Mouse (Mus musculus): ENCODE results near the gene Cxcl12.

The Cxcl12 gene

DNA sequence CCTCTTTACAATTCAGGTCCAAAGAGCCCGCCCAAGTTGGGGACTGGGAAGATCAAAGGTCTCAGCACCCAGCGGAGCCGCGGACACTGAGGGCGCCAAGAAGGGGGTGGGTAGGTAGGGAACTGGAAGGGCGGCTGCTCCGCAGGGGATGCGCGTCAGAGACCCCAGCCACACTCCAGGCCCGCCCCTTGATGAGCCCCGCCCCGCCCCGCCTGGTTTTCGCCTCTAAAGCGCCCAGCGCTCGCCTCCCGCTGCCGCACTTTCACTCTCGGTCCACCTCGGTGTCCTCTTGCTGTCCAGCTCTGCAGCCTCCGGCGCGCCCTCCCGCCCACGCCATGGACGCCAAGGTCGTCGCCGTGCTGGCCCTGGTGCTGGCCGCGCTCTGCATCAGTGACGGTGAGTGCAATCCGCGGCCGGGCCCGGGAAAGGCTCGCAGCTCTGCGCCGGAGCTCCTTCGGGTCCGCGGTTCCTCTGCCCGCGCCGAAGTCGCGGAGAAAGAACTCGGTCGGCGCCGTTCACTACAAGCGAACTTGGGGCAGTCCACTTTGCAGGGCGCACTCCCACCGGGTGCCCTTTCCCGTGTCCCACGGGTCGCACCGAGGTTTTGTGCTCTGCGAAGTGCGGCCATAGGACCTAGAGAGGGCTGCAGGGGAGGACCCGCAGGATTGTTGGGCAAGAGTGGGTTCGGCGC is at the start of gene Cxcl12:
Gene Cxcl12 (plus strand): TSS at position 215 of the 691 bp plus-strand sequence.
- no peak for DNase-seq (ENCODE audit: extremely low read depth, low read depth)

DNA sequence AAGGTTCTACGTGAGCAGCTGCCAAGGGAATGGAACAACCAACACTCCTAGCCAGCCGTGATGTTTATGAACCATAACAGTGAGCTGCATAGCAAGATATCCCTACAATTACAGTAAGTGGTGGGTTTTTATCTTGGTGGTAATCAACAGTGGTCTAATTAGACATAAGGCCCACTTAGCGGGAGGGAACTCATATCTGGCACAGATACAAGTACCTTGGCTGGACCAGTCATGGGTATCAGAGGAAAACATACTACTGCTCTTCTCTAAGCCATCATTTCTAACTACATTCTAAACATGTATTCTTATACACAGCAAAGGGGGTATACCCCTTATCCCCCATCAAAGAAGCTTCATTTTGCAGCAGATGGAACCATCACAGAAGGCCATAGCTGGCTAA is 46.3 kb upstream of the Cxcl12 start:
- no peak for DNase-seq (ENCODE audit: extremely low read depth, low read depth)

- DNase-seq (ENCODE audit: extremely low read depth, low read depth) = no peak
Observed at GRCm38 (mm10) chr6:117126356-117126755, 42.0 kb upstream of the Cxcl12 start.

- DNase-seq (ENCODE audit: extremely low read depth, low read depth) = no peak
Observed at GRCm38 (mm10) chr6:117129443-117129842, 38.9 kb upstream of the Cxcl12 start.

DNA sequence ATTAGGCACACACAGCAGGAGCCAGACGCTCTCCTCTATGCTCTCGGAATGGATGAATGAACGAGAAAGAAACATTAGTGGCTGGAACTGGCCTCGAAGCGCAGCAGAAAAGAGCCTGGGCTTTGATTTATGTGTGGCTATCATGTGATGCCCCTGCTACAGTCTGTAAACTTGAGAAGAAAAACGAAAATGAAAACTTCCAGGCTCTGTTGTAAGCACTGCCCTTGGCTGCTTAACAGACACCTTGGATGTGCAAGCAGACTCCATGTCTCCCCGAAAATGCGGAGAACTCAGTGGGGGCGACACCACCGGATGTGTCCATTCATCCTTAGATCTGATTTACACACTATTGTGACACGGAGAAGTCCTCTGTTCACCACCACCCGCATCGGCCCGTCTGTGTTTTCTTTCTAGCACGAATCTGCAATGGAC is 37.6 kb upstream of the Cxcl12 start:
- no peak for DNase-seq (ENCODE audit: extremely low read depth, low read depth)

GRCm38 (mm10) chr6:117134526-117134925 is 33.8 kb upstream of the Cxcl12 start:
- no peak for DNase-seq (ENCODE audit: extremely low read depth, low read depth)

DNA sequence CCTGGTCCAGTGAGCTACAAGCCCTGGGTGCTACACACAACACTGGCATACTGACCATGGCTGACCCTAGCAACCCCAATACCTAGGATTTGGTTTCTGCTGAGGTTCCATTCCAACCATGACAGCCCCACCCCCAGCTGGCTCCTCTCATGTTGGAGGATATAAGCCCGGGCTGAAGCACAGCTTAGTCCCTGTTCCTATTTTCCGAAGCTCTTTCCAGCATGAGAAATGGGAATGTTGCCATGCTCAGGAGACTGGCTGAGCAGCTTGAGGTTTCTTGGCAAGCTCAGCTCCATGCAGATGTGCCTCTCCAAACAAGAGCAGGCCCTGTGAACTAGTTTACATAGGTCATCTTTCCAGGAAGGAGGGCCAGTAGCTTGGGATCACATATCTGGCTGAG is 30.6 kb upstream of the Cxcl12 start:
- no peak for DNase-seq (ENCODE audit: extremely low read depth, low read depth)

DNA sequence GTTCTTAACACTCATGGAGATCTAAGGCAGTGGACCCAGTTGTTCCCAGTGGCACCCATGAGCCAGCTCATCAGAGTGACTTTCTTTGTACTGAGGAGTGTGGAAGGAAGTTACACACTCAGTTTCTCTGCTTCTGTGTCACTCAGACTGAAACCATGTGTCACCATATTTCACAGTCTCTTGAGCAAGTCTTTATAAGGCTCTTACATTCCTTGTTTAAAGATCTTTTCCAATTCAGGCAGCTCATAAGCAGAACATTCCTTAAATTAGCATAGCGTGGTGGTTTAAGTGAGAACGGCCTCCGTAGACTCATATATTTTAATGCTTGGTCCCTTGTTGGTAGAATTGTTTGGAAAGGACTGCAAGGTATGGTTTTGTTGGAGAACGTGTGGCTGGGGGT is 27.4 kb upstream of the Cxcl12 start:
- DNase-seq (ENCODE audit: extremely low read depth, low read depth) = no peak

DNA sequence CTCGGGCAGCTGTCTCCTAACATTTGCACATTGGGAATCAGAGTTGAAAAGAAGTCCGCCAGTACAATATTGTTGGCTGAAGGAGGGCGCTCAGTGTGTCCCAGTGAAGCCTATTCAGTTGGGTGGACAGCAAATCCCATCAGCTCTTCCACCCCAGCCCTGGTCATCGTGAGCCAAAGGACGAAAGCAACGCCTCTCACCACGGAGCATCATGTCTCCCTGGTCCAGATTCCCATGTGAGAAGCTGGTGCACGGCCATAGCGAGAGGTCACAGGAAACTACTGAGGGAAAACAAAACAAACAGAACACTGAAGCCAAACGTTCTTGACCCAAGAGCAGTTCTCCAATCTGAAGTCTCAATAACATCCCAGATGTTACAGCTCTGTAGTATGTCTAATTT is 21.4 kb upstream of the Cxcl12 start:
- DNase-seq (ENCODE audit: extremely low read depth, low read depth) = no peak

GRCm38 (mm10) chr6:117151484-117152149 is 16.7 kb upstream of the Cxcl12 start:
- DNase-seq (ENCODE audit: extremely low read depth, low read depth) = no peak

DNA sequence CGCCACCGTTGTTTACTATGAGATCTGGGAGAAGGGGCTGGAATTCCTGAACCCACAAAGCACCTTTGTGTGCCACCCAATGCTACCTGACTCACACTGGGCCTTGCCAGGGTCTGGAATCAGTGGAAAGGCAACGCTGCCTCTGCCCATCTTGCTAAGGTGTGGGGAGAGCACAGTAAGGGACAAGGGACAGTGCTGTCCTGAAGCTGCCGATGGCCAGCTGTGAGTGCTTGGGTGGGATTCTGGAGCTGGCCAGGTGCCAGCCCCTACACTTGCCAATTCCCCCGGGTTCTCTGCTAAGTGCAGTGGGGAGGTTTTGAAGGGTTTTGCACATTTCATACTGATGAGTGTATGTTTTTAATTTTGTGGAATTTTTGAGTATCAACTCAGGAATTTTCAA is 15.3 kb upstream of the Cxcl12 start:
- DNase-seq (ENCODE audit: extremely low read depth, low read depth) = no peak

DNA sequence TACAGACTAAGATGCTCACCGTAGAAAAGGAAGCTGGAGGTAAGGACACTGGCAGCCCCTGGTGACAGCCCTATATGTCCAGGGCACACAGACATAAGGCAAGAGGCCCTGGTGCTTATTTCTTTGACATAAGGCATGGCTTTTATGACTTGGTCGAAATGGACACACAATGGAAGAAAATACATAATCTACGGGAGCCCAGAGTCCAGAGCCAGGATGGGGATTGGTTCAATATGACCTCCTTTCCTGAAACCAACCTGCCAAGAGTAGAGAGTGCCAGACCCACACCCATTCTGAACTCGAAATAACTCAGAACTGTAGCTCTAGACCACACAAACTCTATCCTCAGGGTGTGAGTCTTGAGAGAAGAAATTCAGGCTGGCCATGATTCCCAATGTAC is 11.5 kb upstream of the Cxcl12 start:
- DNase-seq (ENCODE audit: extremely low read depth, low read depth) = no peak

- DNase-seq (ENCODE audit: extremely low read depth, low read depth) = no peak
Observed at GRCm38 (mm10) chr6:117159710-117160690, 8.3 kb upstream of the Cxcl12 start.

DNA sequence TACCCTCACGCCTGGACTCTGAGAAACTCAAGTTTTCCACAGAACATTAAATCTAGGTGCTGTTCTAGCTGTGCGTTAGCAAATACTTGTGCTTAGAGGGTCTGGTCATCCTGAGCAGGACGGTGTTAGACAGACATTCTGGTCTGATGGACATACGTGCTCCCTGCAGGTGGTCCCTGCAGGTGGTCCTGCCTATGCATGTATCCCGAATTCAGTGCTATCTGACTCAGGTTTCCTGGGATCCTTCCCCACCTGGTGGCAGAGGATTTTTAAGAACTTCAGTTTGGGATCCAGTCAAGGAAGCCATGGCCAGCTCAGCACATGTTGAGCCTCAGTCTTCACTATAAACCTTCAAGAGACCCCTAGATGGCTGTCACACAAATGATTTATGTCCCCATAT is 4.8 kb upstream of the Cxcl12 start:
- no peak for DNase-seq (ENCODE audit: extremely low read depth, low read depth)

DNA sequence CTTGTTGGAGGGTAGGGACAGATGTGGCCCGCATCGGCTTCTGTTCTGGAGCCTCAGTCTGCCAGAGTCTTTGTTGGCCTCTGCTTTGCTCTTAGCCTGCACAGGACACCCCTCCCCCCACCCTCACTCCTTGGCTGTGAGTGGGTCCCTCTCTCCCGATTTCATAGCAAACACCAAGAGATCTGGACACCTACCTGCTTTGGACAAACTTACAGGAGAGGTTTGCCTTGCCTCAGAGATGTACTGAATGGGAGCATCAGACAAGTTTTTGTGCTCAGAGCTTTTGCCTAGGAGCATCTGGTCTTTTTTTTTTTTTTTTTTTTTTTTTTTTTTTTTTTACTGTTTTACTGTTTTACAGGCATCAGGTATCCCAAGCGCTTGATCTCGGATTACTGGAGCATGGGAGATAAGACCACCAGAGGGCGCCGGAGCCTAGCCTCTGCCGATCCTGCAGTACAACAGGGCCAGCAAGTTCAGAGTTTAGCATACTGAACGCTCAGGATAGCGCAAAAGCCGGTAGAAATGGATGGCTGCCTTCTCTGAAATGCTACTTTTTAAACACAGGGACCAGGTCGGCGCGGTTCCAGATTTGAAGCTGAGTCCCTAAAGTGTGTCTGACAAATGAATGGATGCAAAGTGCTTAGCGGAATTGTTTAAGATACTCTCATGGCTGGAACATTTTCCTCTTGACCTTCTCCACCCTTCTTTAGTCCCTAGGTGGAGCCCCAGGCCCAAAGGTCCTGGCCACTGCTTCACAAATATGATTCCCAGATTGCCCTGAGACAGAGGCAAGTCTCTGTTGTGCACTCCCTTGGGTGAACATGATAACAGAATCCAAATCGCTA is 1.5 kb upstream of the Cxcl12 start:
- no peak for DNase-seq (ENCODE audit: extremely low read depth, low read depth)

DNA sequence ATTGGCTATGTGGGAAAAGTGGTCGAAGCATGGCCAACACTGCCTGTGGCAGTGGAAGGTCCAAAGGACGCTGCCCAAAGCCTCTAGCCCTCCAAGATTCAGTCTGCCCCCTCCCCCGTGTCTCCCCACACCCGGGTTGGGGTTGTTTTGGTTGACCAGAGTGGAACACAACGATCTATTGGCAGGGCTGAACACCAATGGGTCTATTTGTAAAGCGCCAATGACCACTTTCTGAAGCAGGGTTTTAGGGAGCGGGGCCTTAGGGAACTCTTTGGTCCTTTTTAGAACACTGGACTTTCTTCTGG is 957 bp upstream of the Cxcl12 start:
- DNase-seq (ENCODE audit: extremely low read depth, low read depth) = no peak

- DNase-seq (ENCODE audit: extremely low read depth, low read depth) = no peak
Observed at GRCm38 (mm10) chr6:117169051-117169909, 945 bp downstream of the Cxcl12 start.

GRCm38 (mm10) chr6:117169910-117170747 is 1.8 kb downstream of the Cxcl12 start:
- no peak for DNase-seq (ENCODE audit: extremely low read depth, low read depth)

DNA sequence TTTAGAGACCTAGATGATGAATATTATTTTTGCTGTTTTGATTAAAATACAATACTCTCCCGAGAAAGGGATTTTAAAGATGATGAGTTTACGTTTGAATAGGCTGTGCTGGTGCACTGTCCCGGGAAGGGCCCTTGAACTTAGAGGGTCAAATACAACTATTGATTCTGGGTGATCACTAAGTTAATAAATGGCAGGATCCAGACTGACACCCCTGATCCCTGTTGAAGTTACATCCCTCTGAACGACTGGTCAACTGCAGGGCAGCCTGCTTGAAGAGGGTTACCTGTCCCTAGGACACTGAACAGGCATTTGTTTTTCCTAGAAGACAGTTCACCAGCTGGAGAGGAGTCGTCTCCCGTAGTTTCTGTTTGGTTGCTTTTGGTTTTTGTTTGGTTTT is 4.0 kb downstream of the Cxcl12 start:
- no peak for DNase-seq (ENCODE audit: extremely low read depth, low read depth)
